8 mouse cellular contexts compared by ENCODE assay signal in genomic region chr5:128970878-128971277, GRCm38 (mm10). TPM values are rescaled to one million over a fixed set of nuclear protein-coding genes. Genes with fewer than 3 reads are reported as not detected.
DNase-seq lines count a peak whose midpoint lies in the region; ATAC-seq lines count a peak whose summit lies in the region.
"Had no signal": no experiment of that assay in that cellular context is flagged by ENCODE, and none has a peak within 500 bp of the region (broad histone marks: within the 10 kb centered on the region; RNA-seq: fewer than 3 reads in every experiment).

No protein-coding gene starts in this region.

- no peak overlapping the region for H3K27ac ChIP-seq in liver, embryonic 12.5 days
- H3K27ac ChIP-seq in forebrain, embryonic 15.5 days (replicated peaks), result no peak overlapping the region
- no peak overlapping the region for H3K27ac ChIP-seq in midbrain, embryonic 16.5 days (ENCODE audit: low read length)
- H3K27ac ChIP-seq: macrophage had no signal

- H3K4me3 ChIP-seq in liver, embryonic 12.5 days, result no peak overlapping the region
- H3K4me3 ChIP-seq in forebrain, embryonic 15.5 days, result no peak overlapping the region
- no peak overlapping the region for H3K4me3 ChIP-seq in midbrain, embryonic 16.5 days (ENCODE audit: low read depth, low read length)

- H3K4me2 ChIP-seq in liver, embryonic 12.5 days, result peak overlapping the region; percentile 28; the same call in 1 of the 2 replicates
- no peak overlapping the region for H3K4me2 ChIP-seq in forebrain, embryonic 15.5 days (replicated peaks)
- peak overlapping the region; percentile 24; the same call in 1 of the 2 replicates for H3K4me2 ChIP-seq in midbrain, embryonic 16.5 days (ENCODE audit: low read length)

- H3K36me3 ChIP-seq in liver, embryonic 12.5 days, result no peaks in the 10 kb centered on the region
- no peaks in the 10 kb centered on the region for H3K36me3 ChIP-seq in forebrain, embryonic 15.5 days
- H3K36me3 ChIP-seq in midbrain, embryonic 16.5 days (ENCODE audit: control insufficient read depth, insufficient read depth, low read length), result no peaks in the 10 kb centered on the region

- no peaks in the 10 kb centered on the region for H3K4me1 ChIP-seq in liver, embryonic 12.5 days
- H3K4me1 ChIP-seq in forebrain, embryonic 15.5 days, result no peaks in the 10 kb centered on the region
- H3K4me1 ChIP-seq in midbrain, embryonic 16.5 days (ENCODE audit: control insufficient read depth, insufficient read depth, low read length), result no peaks in the 10 kb centered on the region

- no peak overlapping the region for H3K9ac ChIP-seq in liver, embryonic 12.5 days
- H3K9ac ChIP-seq in forebrain, embryonic 15.5 days (replicated peaks), result 0 out of 2 replicates have a peak overlapping the region, but pooled peaks have one; percentile 24
- H3K9ac ChIP-seq in midbrain, embryonic 16.5 days (ENCODE audit: low read depth, low read length), result peak overlapping the region; percentile 46; the same call in 1 of the 2 replicates

- no peaks in the 10 kb centered on the region for H3K9me3 ChIP-seq in liver, embryonic 12.5 days (replicated peaks)
- no peaks in the 10 kb centered on the region for H3K9me3 ChIP-seq in forebrain, embryonic 15.5 days
- H3K9me3 ChIP-seq in midbrain, embryonic 16.5 days (replicated peaks; ENCODE audit: control insufficient read depth, low read length, poor library complexity, severe bottlenecking), result no peaks in the 10 kb centered on the region

- 49% methylated on average over 10 of the region's 10 CpGs for WGBS in liver, embryonic 12.5 days (ENCODE audit: insufficient replicate concordance)
- WGBS in forebrain, embryonic 15.5 days, result 70% methylated on average over 10 of the region's 10 CpGs
- WGBS in midbrain, embryonic 16.5 days, result 63% methylated on average over 10 of the region's 10 CpGs

- ATAC-seq in liver, embryonic 12.5 days, result no peak
- no peak for ATAC-seq in forebrain, embryonic 15.5 days (replicated peaks)
- ATAC-seq in midbrain, embryonic 16.5 days, result peak; percentile 39; the same call in 1 of the 2 replicates
- no peak for ATAC-seq in erythroid progenitor cell, adult 5-6 weeks (replicated peaks; ENCODE audit: low FRiP score, poor library complexity, severe bottlenecking)

- no peaks in the 10 kb centered on the region for H3K27me3 ChIP-seq in liver, embryonic 12.5 days (replicated peaks)
- H3K27me3 ChIP-seq in forebrain, embryonic 15.5 days, result no peaks in the 10 kb centered on the region
- H3K27me3 ChIP-seq in midbrain, embryonic 16.5 days (ENCODE audit: control insufficient read depth, insufficient read depth, low read depth, low read length), result no peaks in the 10 kb centered on the region

- DNase-seq in liver, result no peak
- peak; percentile 74 for DNase-seq in ZHBTc4 (ENCODE audit: low read depth, low spot score)
- no peak for DNase-seq in gastrocnemius, postnatal 10 days

RNA-seq across cellular contexts. Expression of gene Rimbp2, which starts 17.6 kb away (rescaled TPM):
- not detected in 2 replicates for polyA plus RNA-seq in liver, embryonic 12.5 days (2016; fragmentation: Nextera tagmentation; extraction: Ambion mirVana)
- polyA plus RNA-seq in forebrain, embryonic 15.5 days (2015; fragmentation: Nextera tagmentation; extraction: Ambion mirVana), result 3.2 and 3.4 TPM in 2 replicates
- polyA plus RNA-seq in midbrain, embryonic 16.5 days (2015; fragmentation: Nextera tagmentation; extraction: Ambion mirVana), result 6.2 and 6.8 TPM in 2 replicates
- total RNA-seq in gastrocnemius, postnatal 10 days (2021), result under 1 TPM; 0.07 to 0.25 TPM
- 1.3 TPM in 1 of 2 replicates, not detected in the other for total RNA-seq in erythroid progenitor cell, adult 5-6 weeks (2015; ENCODE audit: low replicate concordance)
- total RNA-seq in erythroid progenitor cell, adult 5-6 weeks (2017; ENCODE audit: low replicate concordance), result not detected in 2 replicates
- polyA plus RNA-seq: macrophage had no signal

RNA-seq across cellular contexts. Expression of gene Stx2, which starts 37.5 kb away (rescaled TPM):
- 95.8 and 106 TPM in 2 replicates for polyA plus RNA-seq in liver, embryonic 12.5 days (2016; fragmentation: Nextera tagmentation; extraction: Ambion mirVana)
- 15.3 and 21.3 TPM in 2 replicates for polyA plus RNA-seq in forebrain, embryonic 15.5 days (2015; fragmentation: Nextera tagmentation; extraction: Ambion mirVana)
- 14.8 TPM in 2 replicates for polyA plus RNA-seq in midbrain, embryonic 16.5 days (2015; fragmentation: Nextera tagmentation; extraction: Ambion mirVana)
- 10 to 100 TPM; 11.5 to 15.3 TPM for total RNA-seq in gastrocnemius, postnatal 10 days (2021)
- total RNA-seq in erythroid progenitor cell, adult 5-6 weeks (2015; ENCODE audit: low replicate concordance), result 224 and 258 TPM in 2 replicates
- 312 and 368 TPM in 2 replicates for total RNA-seq in erythroid progenitor cell, adult 5-6 weeks (2017; ENCODE audit: low replicate concordance)

RNA-seq across cellular contexts. Expression of gene Ran, which starts 49.0 kb away (rescaled TPM):
- 682 and 694 TPM in 2 replicates for polyA plus RNA-seq in liver, embryonic 12.5 days (2016; fragmentation: Nextera tagmentation; extraction: Ambion mirVana)
- polyA plus RNA-seq in forebrain, embryonic 15.5 days (2015; fragmentation: Nextera tagmentation; extraction: Ambion mirVana), result 487 and 494 TPM in 2 replicates
- 329 and 357 TPM in 2 replicates for polyA plus RNA-seq in midbrain, embryonic 16.5 days (2015; fragmentation: Nextera tagmentation; extraction: Ambion mirVana)
- 10 to 100 TPM; 88.5 to 91.3 TPM for total RNA-seq in gastrocnemius, postnatal 10 days (2021)
- 305 and 343 TPM in 2 replicates for total RNA-seq in erythroid progenitor cell, adult 5-6 weeks (2015; ENCODE audit: low replicate concordance)
- 152 and 197 TPM in 2 replicates for total RNA-seq in erythroid progenitor cell, adult 5-6 weeks (2017; ENCODE audit: low replicate concordance)
